In genomic region chr2:137777430-137777829, GRCm38 (mm10) we compare ENCODE assay signal across 22 mouse cellular contexts.
"Had no signal": no experiment of that assay in that cellular context is flagged by ENCODE, and none has a peak within 500 bp of the region (broad histone marks: within the 10 kb centered on the region; RNA-seq: fewer than 3 reads in every experiment).

No protein-coding gene starts in this region.

- H3K4me2 ChIP-seq: kidney, embryonic 15.5 days; liver, embryonic 13.5 days; midbrain, embryonic 13.5 days; neural tube, embryonic 12.5 days; neural tube, embryonic 15.5 days had no signal

- H3K27me3 ChIP-seq: kidney, embryonic 15.5 days; liver, embryonic 13.5 days; megakaryocyte, embryonic 14.5 days; midbrain, embryonic 13.5 days; neural tube, embryonic 12.5 days; neural tube, embryonic 15.5 days had no signal

- H3K36me3 ChIP-seq: kidney, embryonic 15.5 days; liver, embryonic 13.5 days; midbrain, embryonic 10.5 days; midbrain, embryonic 13.5 days; neural tube, embryonic 12.5 days; neural tube, embryonic 15.5 days had no signal

- ATAC-seq: midbrain, embryonic 13.5 days; midbrain, embryonic 16.5 days had no signal

- DNase-seq: kidney, adult 11 months; kidney, adult 8-10 months; kidney, postnatal 10 days; kidney, postnatal 36 days; layer of hippocampus, postnatal 36 days; liver, embryonic 13.5 days; lung, adult 2 months; lung, postnatal 14 days; lung, postnatal 4 days; right cerebral cortex, adult 18-20 months; right cerebral cortex, postnatal 14 days; right cerebral cortex, postnatal 4 days; thymus, adult 2 months; thymus, postnatal 14 days; thymus, postnatal 4 days had no signal

- H3K4me3 ChIP-seq: kidney, embryonic 15.5 days; liver, embryonic 13.5 days; megakaryocyte, embryonic 14.5 days; midbrain, embryonic 10.5 days; midbrain, embryonic 13.5 days; neural tube, embryonic 12.5 days; neural tube, embryonic 15.5 days had no signal
